Mouse (Mus musculus) embryonic facial prominence, embryonic 12.5 days (tissue): ENCODE measurements at regions not wholly inside any gene's neighbourhood (a gene's known extent, or its start where the extent isn't known, plus 50 kb on each side); places are given as distances from the start of the nearest gene placed in this dataset.

Experiments used
- ATAC-seq: fragments of 200-750 bp; cut with Nextera tagmentation; 2 replicates; pipeline ENCODE4 v1.8.0; 2017; ENCODE audit not compliant: insufficient number of reproducible peaks, insufficient read depth, low FRiP score, low TSS enrichment
- H3K27ac ChIP-seq: fragments of 300-500 bp; sonication (generic); 2 replicates; pipeline ENCODE4 v1.5.1; 2016; ENCODE audit warnings: mild to moderate bottlenecking
- H3K27me3 ChIP-seq: fragments of 300-500 bp; sonication (generic); 2 replicates; pipeline ENCODE4 v1.6.1; 2016; ENCODE audit warnings: mild to moderate bottlenecking, moderate library complexity
- H3K36me3 ChIP-seq: fragments of 300-500 bp; sonication (generic); 2 replicates; pipeline ENCODE4 v1.6.1; 2016; ENCODE audit warnings: mild to moderate bottlenecking
- H3K4me1 ChIP-seq: fragments of 300-500 bp; sonication (generic); 2 replicates; pipeline ENCODE4 v1.6.1; 2016
- H3K4me2 ChIP-seq: fragments of 300-500 bp; sonication (generic); replicated peaks from 2 replicates; pipeline ENCODE4 v1.6.1; 2016; ENCODE audit warnings: mild to moderate bottlenecking, moderate library complexity
- H3K4me3 ChIP-seq: fragments of 300-500 bp; sonication (generic); 2 replicates; pipeline ENCODE4 v1.5.1; 2016; ENCODE audit warnings: mild to moderate bottlenecking
- H3K9ac ChIP-seq: fragments of 300-500 bp; sonication (generic); 2 replicates; pipeline ENCODE4 v1.6.1; 2016; ENCODE audit warnings: mild to moderate bottlenecking, moderate library complexity
- H3K9me3 ChIP-seq: fragments of 300-500 bp; sonication (generic); 2 replicates; pipeline ENCODE4 v1.6.1; 2016; ENCODE audit warnings: mild to moderate bottlenecking, moderate library complexity
- WGBS: fragments of 180-500 bp; shearing (Covaris S2); methylation state at CpG from one replicate; pipeline ENCODE4 v1.1.7; 2016; 5-methylcytosine and 5-hydroxymethylcytosine counted together

DNA sequence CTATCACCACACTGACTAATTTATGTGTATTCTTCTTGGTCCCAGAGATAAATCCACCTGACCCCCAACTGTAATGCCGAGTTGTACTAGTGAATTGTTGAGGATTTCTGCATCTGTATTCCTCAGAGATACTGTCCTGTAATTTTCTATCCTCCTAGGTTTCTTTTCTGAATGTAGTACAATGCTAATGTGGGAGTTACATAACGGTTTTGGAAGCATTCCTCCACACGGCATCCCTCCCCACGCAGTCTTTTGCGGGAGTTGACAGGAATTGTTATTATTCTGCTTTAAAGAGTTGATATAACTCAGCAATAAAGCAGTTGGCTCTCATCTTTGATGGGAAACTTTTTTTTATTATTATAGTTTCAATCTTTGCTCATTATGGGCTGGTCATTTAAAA is 222.8 kb downstream of the Rsl24d1 start:
- Histone ChIP-seq H3K9me3 (no peaks in the 10 kb centered on the region), H3K4me3 (no peak overlapping the region), H3K9ac (no peak overlapping the region), H3K4me2 (no peak overlapping the region), H3K4me1 (no peaks in the 10 kb centered on the region), H3K27ac (no peak overlapping the region), H3K36me3 (no peaks in the 10 kb centered on the region), H3K27me3 (no peaks in the 10 kb centered on the region)
- no peak for ATAC-seq
- 85% methylated on average over 5 of the region's 5 CpGs for WGBS

DNA sequence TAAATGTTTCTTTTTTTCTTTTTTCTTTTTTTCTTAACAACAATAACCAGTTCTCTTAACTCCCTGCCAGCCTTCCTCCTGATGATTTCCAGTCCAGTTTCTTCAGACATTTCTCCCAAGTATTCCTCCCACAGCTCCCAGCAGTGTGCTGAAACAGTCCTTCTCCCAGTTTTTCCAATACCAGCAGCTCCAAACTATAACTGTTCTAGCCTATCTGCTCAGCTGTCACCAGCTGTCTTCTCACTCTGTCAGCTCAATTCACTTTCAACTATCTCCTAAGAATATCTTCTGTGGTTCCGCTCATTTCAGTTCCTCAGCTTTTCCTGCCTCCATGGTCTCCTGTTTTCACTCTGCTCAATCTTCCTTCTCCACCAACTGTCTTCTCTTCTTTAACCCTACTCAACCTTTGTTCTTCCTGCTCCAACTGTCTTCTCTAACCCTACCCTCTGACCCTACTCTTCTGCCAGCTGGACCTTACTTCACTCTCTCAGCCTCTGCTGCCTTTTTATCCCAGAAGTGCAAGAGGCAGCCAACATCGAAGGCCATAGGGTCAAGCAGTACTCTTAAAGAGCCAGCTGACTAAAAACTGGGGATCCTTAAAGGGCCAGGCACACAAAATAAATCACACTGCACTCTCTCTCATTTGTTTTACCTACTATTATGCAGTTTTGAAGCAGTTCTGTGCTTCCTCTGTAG is 224.0 kb downstream of the Rsl24d1 start:
- 80% methylated on average over 2 of the region's 2 CpGs for WGBS
- Histone ChIP-seq H3K4me1 (no peaks in the 10 kb centered on the region), H3K9ac (no peak overlapping the region), H3K27me3 (no peaks in the 10 kb centered on the region), H3K9me3 (peaks cover 7% of the 10 kb centered on the region; the same call in 1 of the 2 replicates), H3K36me3 (no peaks in the 10 kb centered on the region), H3K4me2 (no peak overlapping the region), H3K4me3 (no peak overlapping the region), H3K27ac (no peak overlapping the region)
- no peak for ATAC-seq

DNA sequence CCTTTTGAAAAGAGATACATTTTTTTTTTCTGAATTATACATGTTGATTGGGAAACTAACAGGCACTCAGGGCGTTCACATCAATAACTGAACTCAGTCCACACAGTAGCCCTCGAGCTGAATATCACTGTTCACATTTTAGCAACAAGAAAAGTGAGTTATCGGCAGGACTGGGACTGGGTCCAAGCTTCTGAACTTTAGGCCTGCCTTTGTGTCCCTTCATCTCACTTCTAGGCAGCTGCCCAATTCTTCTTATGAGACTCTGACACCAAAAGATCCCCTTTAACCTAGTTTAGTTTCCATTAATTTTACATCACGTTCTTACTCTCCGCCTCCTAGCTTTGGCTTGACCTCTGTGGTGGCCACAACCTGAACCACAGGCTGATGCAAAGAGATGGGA is 242.7 kb downstream of the Rsl24d1 start:
- Histone ChIP-seq H3K27me3 (no peaks in the 10 kb centered on the region), H3K36me3 (no peaks in the 10 kb centered on the region), H3K9ac (no peak overlapping the region), H3K4me1 (no peaks in the 10 kb centered on the region), H3K4me3 (no peak overlapping the region), H3K27ac (no peak overlapping the region), H3K9me3 (no peaks in the 10 kb centered on the region), H3K4me2 (no peak overlapping the region)
- 77% methylated on average over 5 of the region's 5 CpGs for WGBS
- ATAC-seq = no peak

DNA sequence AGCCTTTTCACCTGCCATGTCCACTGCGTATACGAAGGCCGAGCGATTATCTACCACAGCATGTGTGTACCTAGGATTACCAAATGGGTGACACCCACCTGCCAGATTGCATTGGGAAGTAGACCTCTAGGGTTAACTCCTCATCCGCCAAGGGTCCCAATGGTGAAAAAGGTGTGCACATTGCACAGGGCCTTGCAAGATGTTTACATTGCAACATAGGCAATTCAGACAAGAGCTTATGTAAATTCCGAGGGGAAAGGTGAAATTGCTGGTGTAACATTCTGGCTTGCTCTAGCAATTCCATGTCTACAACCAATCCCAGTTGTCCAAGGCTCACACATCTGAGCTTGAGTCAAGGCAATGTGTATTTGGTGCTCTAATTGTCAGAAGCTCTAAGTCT is 245.7 kb downstream of the Rsl24d1 start:
- no peaks in the 10 kb centered on the region for H3K4me1 ChIP-seq
- no peak for ATAC-seq
- H3K9ac ChIP-seq = no peak overlapping the region
- H3K9me3 ChIP-seq = no peaks in the 10 kb centered on the region
- H3K4me2 ChIP-seq = no peak overlapping the region
- H3K36me3 ChIP-seq = no peaks in the 10 kb centered on the region
- H3K4me3 ChIP-seq = no peak overlapping the region
- H3K27ac ChIP-seq = no peak overlapping the region
- no peaks in the 10 kb centered on the region for H3K27me3 ChIP-seq
- WGBS = 93% methylated on average over 6 of the region's 6 CpGs

DNA sequence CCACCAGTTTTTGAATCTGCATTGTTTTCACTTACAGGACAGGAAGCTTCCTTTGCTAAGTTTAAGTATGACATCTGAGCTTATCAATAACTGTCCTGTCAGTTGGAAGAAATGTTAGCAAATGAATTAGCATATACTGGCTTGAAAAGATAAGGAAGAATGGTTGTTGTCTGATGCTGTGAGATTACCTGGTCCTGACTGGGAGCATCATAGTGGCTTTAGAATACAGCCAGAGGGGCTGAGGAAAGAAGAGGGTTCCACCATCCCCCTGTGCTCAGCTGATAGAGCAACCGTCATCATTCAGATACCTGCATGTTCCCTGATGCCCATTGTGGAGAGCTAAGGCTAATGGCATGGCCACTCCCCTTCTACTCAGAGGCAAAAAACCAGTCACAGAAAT is 267.5 kb downstream of the Rsl24d1 start:
- no peaks in the 10 kb centered on the region for H3K9me3 ChIP-seq
- H3K27me3 ChIP-seq = no peaks in the 10 kb centered on the region
- H3K4me1 ChIP-seq = no peaks in the 10 kb centered on the region
- no peak overlapping the region for H3K9ac ChIP-seq
- no peak overlapping the region for H3K4me2 ChIP-seq
- 76% methylated on average over 1 of the region's 1 CpGs for WGBS
- H3K4me3 ChIP-seq = no peak overlapping the region
- no peak overlapping the region for H3K27ac ChIP-seq
- no peak for ATAC-seq
- no peaks in the 10 kb centered on the region for H3K36me3 ChIP-seq

DNA sequence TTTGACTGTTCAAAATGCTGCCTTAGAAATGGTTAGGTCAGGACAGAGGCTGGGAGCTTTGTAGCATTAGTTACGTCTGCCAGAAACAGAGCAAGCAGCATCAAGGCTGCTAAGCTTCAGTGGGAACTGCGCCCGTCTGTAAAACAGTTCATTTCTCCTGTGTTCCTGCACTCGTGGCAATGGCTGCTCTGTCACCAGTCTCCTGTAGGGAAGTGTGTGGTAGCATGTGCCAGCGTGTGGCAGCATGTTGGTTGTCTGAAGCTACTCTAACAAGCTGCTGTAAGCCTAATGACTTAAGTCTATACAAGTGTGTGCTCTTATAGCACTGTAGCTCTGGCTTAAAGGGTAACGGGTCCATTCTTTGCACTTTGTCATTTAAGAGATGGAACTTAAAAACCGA is 278.8 kb downstream of the Rsl24d1 start:
- Histone ChIP-seq H3K9me3 (no peaks in the 10 kb centered on the region), H3K27me3 (no peaks in the 10 kb centered on the region), H3K4me1 (no peaks in the 10 kb centered on the region), H3K4me3 (no peak overlapping the region), H3K4me2 (no peak overlapping the region), H3K27ac (no peak overlapping the region), H3K36me3 (no peaks in the 10 kb centered on the region), H3K9ac (no peak overlapping the region)
- ATAC-seq = no peak
- 76% methylated on average over 7 of the region's 7 CpGs for WGBS

DNA sequence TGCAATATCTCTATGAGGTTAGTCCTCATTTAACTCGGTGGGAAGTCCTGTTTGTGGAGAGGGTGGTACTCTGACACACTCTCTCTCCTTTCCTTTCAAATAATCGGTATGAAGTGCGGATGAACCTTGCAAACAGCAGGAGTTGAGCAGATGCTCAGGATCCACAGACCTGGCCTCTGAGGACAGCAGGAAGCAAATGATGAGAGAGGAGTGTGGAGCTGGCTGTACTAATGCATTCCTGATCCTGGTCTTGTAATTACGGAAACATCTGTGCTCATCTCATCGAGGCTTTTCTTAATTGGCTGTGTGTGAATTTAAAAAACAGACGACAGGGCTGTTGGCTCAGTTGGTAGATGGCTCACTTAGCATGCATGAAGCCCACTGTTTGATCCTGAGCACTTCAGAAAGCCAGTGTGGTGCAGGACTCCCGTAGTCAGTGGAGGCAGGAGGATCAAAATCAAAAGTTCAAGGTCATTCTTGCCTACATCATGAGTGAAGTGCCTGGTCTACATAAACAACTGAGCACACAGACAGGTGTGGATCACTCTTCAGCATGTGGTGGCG is 300.2 kb downstream of the Rsl24d1 start:
- Histone ChIP-seq H3K27ac (no peak overlapping the region), H3K9me3 (no peaks in the 10 kb centered on the region), H3K27me3 (no peaks in the 10 kb centered on the region), H3K4me3 (no peak overlapping the region), H3K36me3 (no peaks in the 10 kb centered on the region), H3K4me2 (no peak overlapping the region), H3K4me1 (no peaks in the 10 kb centered on the region), H3K9ac (no peak overlapping the region)
- ATAC-seq = no peak
- WGBS = 72% methylated on average over 8 of the region's 8 CpGs

DNA sequence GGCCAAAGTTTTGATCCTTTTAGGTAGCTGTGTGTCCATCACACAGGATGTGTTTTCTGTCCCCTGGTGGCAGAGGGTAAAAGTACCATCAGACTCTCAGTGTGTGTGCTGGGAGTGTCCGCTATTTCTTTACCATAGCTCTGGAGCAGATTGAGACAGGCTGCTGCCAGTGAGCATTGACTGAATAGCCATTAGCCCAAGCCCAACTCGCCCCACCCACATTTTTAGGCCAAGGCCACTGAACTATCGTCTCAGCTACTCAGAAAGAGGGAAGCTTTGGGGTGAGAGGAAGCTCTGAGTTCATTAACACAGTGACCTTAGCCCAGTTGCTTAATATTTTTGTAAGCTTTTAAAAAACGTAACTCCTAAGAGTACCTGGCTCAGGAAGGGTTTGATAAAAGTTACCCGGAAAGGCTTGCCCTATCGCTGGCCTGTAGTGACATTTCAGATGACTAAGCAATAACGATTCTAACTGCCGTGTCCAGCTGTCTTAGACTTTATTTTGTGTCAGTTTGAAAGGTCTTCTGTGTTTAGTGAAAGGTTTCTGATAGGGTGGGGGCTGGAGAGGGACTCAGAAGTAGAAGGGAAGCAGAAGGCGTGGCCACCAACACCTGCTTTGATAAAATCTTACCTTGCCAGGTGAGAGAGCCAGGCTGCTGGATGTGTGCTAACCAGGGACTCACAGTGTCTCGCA is 303.0 kb downstream of the Rsl24d1 start:
- WGBS = 81% methylated on average over 10 of the region's 10 CpGs
- no peak overlapping the region for H3K9ac ChIP-seq
- no peaks in the 10 kb centered on the region for H3K36me3 ChIP-seq
- no peak overlapping the region for H3K27ac ChIP-seq
- H3K4me2 ChIP-seq = no peak overlapping the region
- no peaks in the 10 kb centered on the region for H3K27me3 ChIP-seq
- no peak for ATAC-seq
- no peaks in the 10 kb centered on the region for H3K9me3 ChIP-seq
- H3K4me1 ChIP-seq = no peaks in the 10 kb centered on the region
- H3K4me3 ChIP-seq = no peak overlapping the region
